Mouse (Mus musculus) embryonic fibroblast, embryonic 13.5 days (primary cell): Measurements from ENCODE around the gene Trim15.

Experiments used
- CTCF ChIP-seq: IDR thresholded peaks from 2 replicates; pipeline ENCODE4 v1.5.1; 2011; ENCODE audit warnings: mild to moderate bottlenecking, control low read depth, low read length, moderate library complexity, borderline replicate concordance; ENCODE audit not compliant: insufficient read depth
- POLR2A ChIP-seq: IDR thresholded peaks from 2 replicates; pipeline ENCODE4 v1.6.1; 2011; ENCODE audit warnings: low read depth, mild to moderate bottlenecking, control low read depth, low read length, moderate library complexity

- no peak for TF ChIP-seq CTCF
- TF ChIP-seq POLR2A, result no peak
Measured at GRCm38 (mm10) chr17:36828488-36828887, 38.5 kb downstream of the Trim15 start.
